Mouse (Mus musculus) G1E (cell line): ENCODE data around the gene Fancc.

Experiments used
- CTCF ChIP-seq: IDR thresholded peaks from 2 replicates; pipeline ENCODE4 v1.5.1; 2012; ENCODE audit warnings: low read depth, low read length, inconsistent platforms, mixed read lengths
- GATA1 ChIP-seq: IDR thresholded peaks from 2 replicates; pipeline ENCODE4 v1.6.1; 2012; ENCODE audit warnings: borderline replicate concordance, low read length, inconsistent platforms, mixed read lengths
- GATA2 ChIP-seq: IDR thresholded peaks from 2 replicates; pipeline ENCODE4 v1.6.1; 2012; ENCODE audit warnings: low read depth, low read length, inconsistent platforms, borderline replicate concordance

- TF ChIP-seq GATA1 (no peak), CTCF (peak; percentile 90), GATA2 (no peak)
Measured at GRCm38 (mm10) chr13:63356558-63356957, 140.5 kb downstream of the Fancc start.
